Mouse (Mus musculus) ES-Bruce4 (cell line): ENCODE data around the gene Pip4k2a.

Source experiments
- EP300 ChIP-seq: IDR thresholded peaks from 2 replicates; pipeline ENCODE4 v1.6.1; 2011; ENCODE audit warnings: low read depth, low read length; ENCODE audit not compliant: insufficient read depth
- POLR2A ChIP-seq: IDR thresholded peaks from one replicate; pipeline ENCODE4 v1.8.1; 2011; ENCODE audit warnings: low read length; ENCODE audit not compliant: insufficient read depth

DNA sequence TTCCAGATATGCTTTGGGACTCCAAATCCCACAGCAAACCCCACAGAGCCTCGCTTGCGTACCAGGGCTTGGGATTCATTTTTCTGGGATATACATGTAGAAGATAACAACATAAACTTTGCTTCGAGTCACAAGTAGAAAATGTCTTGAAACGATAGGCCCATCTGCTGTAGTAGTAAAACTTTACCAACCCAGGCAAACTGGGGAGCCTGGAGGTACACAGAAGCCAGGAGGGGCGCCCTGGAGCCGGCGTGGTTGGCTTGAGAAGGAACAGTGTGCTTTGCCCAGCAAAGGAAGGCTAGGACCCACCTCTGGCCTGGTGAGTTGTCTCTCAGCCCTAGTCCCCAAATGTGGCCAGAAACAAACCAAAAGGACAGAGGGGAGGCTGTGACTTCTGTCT, 61.5 kb downstream of the Pip4k2a start:
- TF ChIP-seq POLR2A = no peak
- no peak for TF ChIP-seq EP300
